Mouse (Mus musculus) testis, adult 2 months (tissue): ENCODE data around the gene Rab7b. TPM values are rescaled to one million over a fixed set of nuclear protein-coding genes. Genes with fewer than 3 reads are reported as not detected.

Source experiments
- H3K27ac ChIP-seq: fragments of 200-500 bp; 2 replicates; pipeline ENCODE4 v1.5.1; 2012; ENCODE audit warnings: low read depth, low read length; ENCODE audit not compliant: control insufficient read depth, insufficient read depth
- H3K27me3 ChIP-seq: fragments of 200-500 bp; 2 replicates; pipeline ENCODE4 v1.6.1; 2012; ENCODE audit warnings: mild to moderate bottlenecking, low read length, moderate library complexity; ENCODE audit not compliant: control insufficient read depth, insufficient read depth
- H3K36me3 ChIP-seq: fragments of 200-500 bp; 2 replicates; pipeline ENCODE4 v1.6.1; 2012; ENCODE audit warnings: mild to moderate bottlenecking, low read length; ENCODE audit not compliant: control insufficient read depth, insufficient read depth
- H3K4me1 ChIP-seq: fragments of 200-500 bp; 2 replicates; pipeline ENCODE4 v1.6.1; 2012; ENCODE audit warnings: low read length; ENCODE audit not compliant: control insufficient read depth, insufficient read depth
- H3K4me3 ChIP-seq: fragments of 200-500 bp; 2 replicates; pipeline ENCODE4 v1.5.1; 2012; ENCODE audit warnings: low read depth, mild to moderate bottlenecking, low read length, moderate library complexity, mixed read lengths; ENCODE audit not compliant: control insufficient read depth
- CTCF ChIP-seq: fragments of 200-500 bp; IDR thresholded peaks from 2 replicates; pipeline ENCODE4 v1.5.1; 2012; ENCODE audit warnings: low read depth, mild to moderate bottlenecking, inconsistent platforms, low read length, moderate library complexity; ENCODE audit not compliant: control insufficient read depth, insufficient read depth, insufficient replicate concordance
- POLR2A ChIP-seq: fragments of 200-500 bp; IDR thresholded peaks from 2 replicates; pipeline ENCODE4 v1.6.1; 2012; ENCODE audit warnings: low read depth, mild to moderate bottlenecking, inconsistent platforms, low read length, moderate library complexity; ENCODE audit not compliant: control insufficient read depth
- polyA plus RNA-seq: library from polyadenylated mRNA; depleted of rRNA; stranded (reverse); fragments of >200 nt; gene quantifications from 2 replicates; pipeline ENCODE4 v1.2.3, GENCODE M21; 2012

Rab7b gene
- polyA plus RNA-seq, 1 experiment = 0.89 TPM

DNA sequence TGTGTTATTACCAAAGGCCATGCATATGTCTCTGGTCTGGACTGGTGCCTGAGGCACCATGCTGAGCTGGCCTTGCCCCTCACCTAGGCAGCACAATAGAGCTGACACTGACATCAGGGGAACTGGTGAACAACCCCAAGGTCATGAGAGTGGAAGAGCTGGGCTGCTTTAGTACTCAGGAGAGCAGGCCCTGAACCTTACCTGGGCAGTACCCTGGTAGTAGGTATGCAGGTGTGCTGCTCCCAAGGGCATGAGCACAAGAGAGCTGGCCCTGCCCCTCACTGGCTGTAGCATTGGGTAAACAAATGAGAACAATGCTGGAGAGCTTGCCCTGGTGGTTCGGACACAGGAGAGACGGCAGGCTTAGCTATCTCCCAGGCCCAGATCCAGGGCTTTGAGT is 6.8 kb downstream of the Rab7b start:
- Histone ChIP-seq H3K27ac (no peak overlapping the region), H3K4me1 (no peaks in the 10 kb centered on the region), H3K4me3 (no peak overlapping the region), H3K27me3 (no peaks in the 10 kb centered on the region), H3K36me3 (no peaks in the 10 kb centered on the region)
- no peak for TF ChIP-seq POLR2A
- TF ChIP-seq CTCF = no peak

- no peak overlapping the region for H3K27ac ChIP-seq
- no peaks in the 10 kb centered on the region for H3K36me3 ChIP-seq
- no peak for TF ChIP-seq POLR2A
- no peak for TF ChIP-seq CTCF
- H3K27me3 ChIP-seq = no peaks in the 10 kb centered on the region
- no peak overlapping the region for H3K4me3 ChIP-seq
- H3K4me1 ChIP-seq = no peaks in the 10 kb centered on the region
Observed at GRCm38 (mm10) chr1:131696325-131696724, 7.8 kb downstream of the Rab7b start.

DNA sequence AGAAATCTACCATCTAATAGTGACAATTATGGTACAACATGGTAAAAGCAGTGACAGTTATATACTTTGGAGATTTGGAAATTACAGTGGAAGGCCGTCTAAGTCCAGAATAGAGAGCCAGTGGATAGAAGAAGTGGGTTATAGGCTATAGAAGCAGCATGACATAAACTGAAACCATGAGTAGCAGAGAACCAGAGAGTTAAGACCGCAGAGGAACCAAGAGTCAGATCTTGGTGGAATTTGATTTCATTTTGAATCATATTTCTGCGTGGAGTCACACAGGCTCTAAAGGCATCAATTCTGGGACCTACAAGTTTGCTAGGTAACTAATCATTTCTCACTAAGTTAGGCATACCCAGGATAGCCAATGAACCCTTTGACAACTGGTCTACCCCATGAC is 10.3 kb downstream of the Rab7b start:
- TF ChIP-seq CTCF = no peak
- no peak for TF ChIP-seq POLR2A
- no peaks in the 10 kb centered on the region for H3K36me3 ChIP-seq
- H3K4me3 ChIP-seq = no peak overlapping the region
- peaks cover 2% of the 10 kb centered on the region; the same call in 1 of the 2 replicates for H3K4me1 ChIP-seq
- H3K27ac ChIP-seq = no peak overlapping the region
- H3K27me3 ChIP-seq = no peaks in the 10 kb centered on the region

DNA sequence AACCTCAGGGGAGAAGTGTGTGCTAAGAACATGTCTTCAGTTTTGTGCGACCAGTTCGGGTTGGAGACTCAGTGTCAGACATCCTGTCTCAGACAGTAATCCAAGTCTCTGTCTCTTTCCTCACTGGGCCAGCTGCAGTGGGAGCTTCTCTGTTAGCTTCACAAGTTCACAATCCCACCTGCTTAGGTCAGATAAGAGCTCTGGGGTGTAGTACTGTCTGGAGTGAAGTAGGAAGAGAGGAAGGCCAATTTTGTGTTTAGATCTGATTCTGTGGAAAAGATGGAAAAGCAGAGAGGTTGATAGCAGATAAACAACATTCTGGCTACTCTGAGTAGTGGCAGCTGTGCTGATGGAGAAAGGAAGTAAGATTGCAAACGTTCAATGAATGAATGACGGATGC is 11.1 kb downstream of the Rab7b start:
- no peaks in the 10 kb centered on the region for H3K27me3 ChIP-seq
- peaks cover 2% of the 10 kb centered on the region; the same call in 1 of the 2 replicates for H3K4me1 ChIP-seq
- no peak overlapping the region for H3K4me3 ChIP-seq
- TF ChIP-seq POLR2A = no peak
- TF ChIP-seq CTCF = no peak
- no peak overlapping the region for H3K27ac ChIP-seq
- no peaks in the 10 kb centered on the region for H3K36me3 ChIP-seq

GRCm38 (mm10) chr1:131700447-131700846 is 12.0 kb downstream of the Rab7b start:
- Histone ChIP-seq H3K4me3 (no peak overlapping the region), H3K27ac (no peak overlapping the region)
- TF ChIP-seq POLR2A (no peak), CTCF (no peak)

GRCm38 (mm10) chr1:131701391-131701790 is 12.9 kb downstream of the Rab7b start:
- Histone ChIP-seq H3K27ac (no peak overlapping the region), H3K27me3 (no peaks in the 10 kb centered on the region), H3K4me1 (peaks cover 2% of the 10 kb centered on the region; the same call in 1 of the 2 replicates), H3K36me3 (no peaks in the 10 kb centered on the region), H3K4me3 (no peak overlapping the region)
- no peak for TF ChIP-seq POLR2A
- TF ChIP-seq CTCF = peak; percentile 61; the same call in 1 of the 2 replicates

More at GRCm38 (mm10) chr1:131700447-131700846, 12.0 kb downstream of the Rab7b start:
- Histone ChIP-seq H3K4me1 (peaks cover 2% of the 10 kb centered on the region; the same call in 1 of the 2 replicates), H3K36me3 (no peaks in the 10 kb centered on the region), H3K27me3 (no peaks in the 10 kb centered on the region)

- Histone ChIP-seq H3K4me1 (peaks cover 2% of the 10 kb centered on the region; the same call in 1 of the 2 replicates), H3K36me3 (no peaks in the 10 kb centered on the region), H3K4me3 (no peak overlapping the region), H3K27ac (no peak overlapping the region), H3K27me3 (no peaks in the 10 kb centered on the region)
- TF ChIP-seq CTCF = no peak
- no peak for TF ChIP-seq POLR2A
Observed at GRCm38 (mm10) chr1:131702094-131702766, 13.7 kb downstream of the Rab7b start.

- Histone ChIP-seq H3K4me3 (no peak overlapping the region), H3K27ac (no peak overlapping the region), H3K27me3 (no peaks in the 10 kb centered on the region), H3K36me3 (no peaks in the 10 kb centered on the region), H3K4me1 (peaks cover 2% of the 10 kb centered on the region; the same call in 1 of the 2 replicates)
- TF ChIP-seq POLR2A = no peak
- no peak for TF ChIP-seq CTCF
Observed at GRCm38 (mm10) chr1:131703482-131703881, 15.0 kb downstream of the Rab7b start.
